ENCODE assay signal across 11 mouse cellular contexts in genomic region chr3:121526096-121527093, GRCm38 (mm10). TPM values are rescaled to one million over a fixed set of nuclear protein-coding genes. Genes with fewer than 3 reads are reported as not detected.
DNase-seq lines count a peak whose midpoint lies in the region; ATAC-seq and TF ChIP-seq lines count a peak whose summit lies in the region.
"Had no signal": no experiment of that assay in that cellular context is flagged by ENCODE, and none has a peak within 500 bp of the region (broad histone marks: within the 10 kb centered on the region; RNA-seq: fewer than 3 reads in every experiment).

No protein-coding gene starts in this region.

- no peak overlapping the region for H3K4me3 ChIP-seq in kidney, embryonic 16.5 days (ENCODE audit: low read length)
- no peak overlapping the region for H3K4me3 ChIP-seq in limb, embryonic 13.5 days
- H3K4me3 ChIP-seq in left cerebral cortex, adult 2 months: no peak overlapping the region
- H3K4me3 ChIP-seq: liver, embryonic 15.5 days had no signal

- H3K27ac ChIP-seq in kidney, embryonic 16.5 days (ENCODE audit: low read length): peak overlapping the region; percentile 7; the same call in 1 of the 2 replicates
- no peak overlapping the region; the same call in 1 of the 2 replicates for H3K27ac ChIP-seq in limb, embryonic 13.5 days
- no peak overlapping the region for H3K27ac ChIP-seq in left cerebral cortex, adult 2 months
- H3K27ac ChIP-seq: liver, embryonic 15.5 days had no signal

- WGBS in kidney, embryonic 16.5 days: 57% methylated on average over 17 of the region's 17 CpGs
- WGBS in limb, embryonic 13.5 days: 42% methylated on average over 17 of the region's 17 CpGs

- H3K4me2 ChIP-seq in kidney, embryonic 16.5 days (replicated peaks; ENCODE audit: low read depth, low read length): no peak overlapping the region
- no peak overlapping the region for H3K4me2 ChIP-seq in limb, embryonic 13.5 days (replicated peaks)
- H3K4me2 ChIP-seq: liver, embryonic 15.5 days had no signal

- ATAC-seq in kidney, embryonic 16.5 days (ENCODE audit: low FRiP score, low TSS enrichment): no peak
- peak; percentile 60 for ATAC-seq in limb, embryonic 13.5 days (ENCODE audit: low FRiP score, low read depth)
- ATAC-seq: activated CD4-positive, CD25-positive, alpha-beta regulatory T cell, adult 4 months had no signal

- no peak overlapping the region for H3K9ac ChIP-seq in kidney, embryonic 16.5 days (replicated peaks; ENCODE audit: low read length)
- H3K9ac ChIP-seq in limb, embryonic 13.5 days: no peak overlapping the region
- H3K9ac ChIP-seq: liver, embryonic 15.5 days had no signal

- TF ChIP-seq CTCF in left cerebral cortex, adult 2 months (IDR thresholded peaks at IDR 0.05): no peak

- peaks cover 28% of the 10 kb centered on the region for H3K4me1 ChIP-seq in kidney, embryonic 16.5 days (ENCODE audit: insufficient read depth, low read length)
- peaks cover 31% of the 10 kb centered on the region for H3K4me1 ChIP-seq in limb, embryonic 13.5 days
- H3K4me1 ChIP-seq: liver, embryonic 15.5 days had no signal

- no peaks in the 10 kb centered on the region for H3K27me3 ChIP-seq in kidney, embryonic 16.5 days (ENCODE audit: insufficient read depth, low read length)
- peaks cover 4% of the 10 kb centered on the region for H3K27me3 ChIP-seq in limb, embryonic 13.5 days

- intact Hi-C loops in left cerebral cortex, adult 2 months (cut with DNase I): no loop called here

- H3K9me3 ChIP-seq in kidney, embryonic 16.5 days (ENCODE audit: low read length): no peaks in the 10 kb centered on the region
- H3K9me3 ChIP-seq in limb, embryonic 13.5 days: no peaks in the 10 kb centered on the region
- H3K9me3 ChIP-seq: liver, embryonic 15.5 days; megakaryocyte, embryonic 14.5 days had no signal

- H3K36me3 ChIP-seq in kidney, embryonic 16.5 days (ENCODE audit: insufficient read depth, low read length): no peaks in the 10 kb centered on the region
- no peaks in the 10 kb centered on the region for H3K36me3 ChIP-seq in limb, embryonic 13.5 days
- H3K36me3 ChIP-seq: liver, embryonic 15.5 days had no signal

- DNase-seq in kidney, postnatal 14 days: no peak
- DNase-seq in MEL-GATA-1-ER (ENCODE audit: extremely low read depth, low read depth): peak; percentile 7
- DNase-seq in brain, adult 2 months (ENCODE audit: low read depth, low spot score): peak; percentile 14
- no peak for DNase-seq in left cerebral cortex, adult 2 months (ENCODE audit: extremely low spot score in 1 of 2, low spot score in 2 of 2)
- DNase-seq in layer of hippocampus, postnatal 36 days: no peak
- DNase-seq: kidney, postnatal 4 days had no signal

RNA-seq across cellular contexts. Expression of gene Slc44a3, which starts 5.8 kb away (rescaled TPM):
- polyA plus RNA-seq in kidney, embryonic 16.5 days (2015; fragmentation: Nextera tagmentation; extraction: Ambion mirVana): 13.2 and 13.5 TPM in 2 replicates
- polyA plus RNA-seq in limb, embryonic 13.5 days (2015; fragmentation: Nextera tagmentation; extraction: Ambion mirVana): 0.92 and 2.0 TPM in 2 replicates
- total RNA-seq in left cerebral cortex, adult 2 months (2021): not detected
- total RNA-seq in layer of hippocampus, postnatal 36 days (2021): not detected
- polyA plus RNA-seq: activated CD4-positive, CD25-positive, alpha-beta regulatory T cell, adult 4 months had no signal

Comparison
In these comparisons a context has a peak if more than half of its experiments do, and no peak if none do; other contexts are left out.
1. DNase-seq: peak in MEL-GATA-1-ER (single experiment) and brain, adult 2 months (single experiment); none in kidney, postnatal 14 days (single experiment), left cerebral cortex, adult 2 months (0 of 2) and layer of hippocampus, postnatal 36 days (0 of 2).